Mouse (Mus musculus): ENCODE data around the gene Lhfpl5. TPM values are rescaled to one million over a fixed set of nuclear protein-coding genes. Genes with fewer than 3 reads are reported as not detected.

Gene Lhfpl5
- polyA plus RNA-seq, 1 experiment: 0.24 TPM

- Histone ChIP-seq H3K27me3 (ENCODE audit: control insufficient read depth, insufficient read depth, low read length) (no peaks in the 10 kb centered on the region), H3K36me3 (ENCODE audit: control insufficient read depth, insufficient read depth, low read length) (peaks cover 74% of the 10 kb centered on the region), H3K4me1 (replicated peaks; ENCODE audit: control insufficient read depth, insufficient read depth, low read length) (no peaks in the 10 kb centered on the region), H3K4me3 (ENCODE audit: control insufficient read depth, insufficient read depth, low read length) (no peak overlapping the region), H3K27ac (ENCODE audit: control insufficient read depth, insufficient read depth, low read length) (no peak overlapping the region)
- DNase-seq: no peak
- TF ChIP-seq POLR2A (IDR thresholded peaks at IDR 0.05; ENCODE audit: control insufficient read depth, extremely low read depth, insufficient read depth, low read length, poor library complexity): no peak
- TF ChIP-seq CTCF (IDR thresholded peaks at IDR 0.05; ENCODE audit: borderline replicate concordance, control insufficient read depth, extremely low read depth, insufficient read depth, low read length, poor library complexity): no peak
- WGBS: 87% methylated on average over 9 of the region's 9 CpGs
Measured at GRCm38 (mm10) chr17:28601557-28602250, 26.3 kb downstream of the Lhfpl5 start.

GRCm38 (mm10) chr17:28609543-28609942, 34.1 kb downstream of the Lhfpl5 start:
- 61% methylated on average over 3 of the region's 3 CpGs for WGBS
- H3K27ac ChIP-seq (ENCODE audit: control insufficient read depth, insufficient read depth, low read length): no peak overlapping the region
- H3K27me3 ChIP-seq (ENCODE audit: control insufficient read depth, insufficient read depth, low read length): no peaks in the 10 kb centered on the region
- H3K4me1 ChIP-seq (replicated peaks; ENCODE audit: control insufficient read depth, insufficient read depth, low read length): peaks cover 11% of the 10 kb centered on the region
- peaks cover 26% of the 10 kb centered on the region for H3K36me3 ChIP-seq (ENCODE audit: control insufficient read depth, insufficient read depth, low read length)
- no peak overlapping the region for H3K4me3 ChIP-seq (ENCODE audit: control insufficient read depth, insufficient read depth, low read length)
- no peak for DNase-seq
- no peak for TF ChIP-seq POLR2A (IDR thresholded peaks at IDR 0.05; ENCODE audit: control insufficient read depth, extremely low read depth, insufficient read depth, low read length, poor library complexity)
- TF ChIP-seq CTCF (IDR thresholded peaks at IDR 0.05; ENCODE audit: borderline replicate concordance, control insufficient read depth, extremely low read depth, insufficient read depth, low read length, poor library complexity): no peak

- Histone ChIP-seq H3K4me1 (replicated peaks; ENCODE audit: control insufficient read depth, insufficient read depth, low read length) (peaks cover 16% of the 10 kb centered on the region), H3K4me3 (ENCODE audit: control insufficient read depth, insufficient read depth, low read length) (no peak overlapping the region), H3K27me3 (ENCODE audit: control insufficient read depth, insufficient read depth, low read length) (no peaks in the 10 kb centered on the region), H3K27ac (ENCODE audit: control insufficient read depth, insufficient read depth, low read length) (peak overlapping the region; percentile 60; the same call in 1 of the 2 replicates), H3K36me3 (ENCODE audit: control insufficient read depth, insufficient read depth, low read length) (peaks cover 7% of the 10 kb centered on the region; the same call in 1 of the 2 replicates)
- 8% methylated on average over 2 of the region's 2 CpGs for WGBS
- peak; percentile 31 for DNase-seq
- TF ChIP-seq CTCF (IDR thresholded peaks at IDR 0.05; ENCODE audit: borderline replicate concordance, control insufficient read depth, extremely low read depth, insufficient read depth, low read length, poor library complexity): no peak
- no peak for TF ChIP-seq POLR2A (IDR thresholded peaks at IDR 0.05; ENCODE audit: control insufficient read depth, extremely low read depth, insufficient read depth, low read length, poor library complexity)
Measured at GRCm38 (mm10) chr17:28612603-28613002, 37.2 kb downstream of the Lhfpl5 start.

- Histone ChIP-seq H3K27me3 (ENCODE audit: control insufficient read depth, insufficient read depth, low read length) (no peaks in the 10 kb centered on the region), H3K4me3 (ENCODE audit: control insufficient read depth, insufficient read depth, low read length) (no peak overlapping the region), H3K36me3 (ENCODE audit: control insufficient read depth, insufficient read depth, low read length) (0 out of 2 replicates have a peak, but pooled peaks cover 7% of the 10 kb centered on the region), H3K4me1 (replicated peaks; ENCODE audit: control insufficient read depth, insufficient read depth, low read length) (peaks cover 19% of the 10 kb centered on the region), H3K27ac (ENCODE audit: control insufficient read depth, insufficient read depth, low read length) (peak overlapping the region; percentile 60; the same call in 1 of the 2 replicates)
- DNase-seq: no peak
- TF ChIP-seq CTCF (IDR thresholded peaks at IDR 0.05; ENCODE audit: borderline replicate concordance, control insufficient read depth, extremely low read depth, insufficient read depth, low read length, poor library complexity) (no peak), POLR2A (IDR thresholded peaks at IDR 0.05; ENCODE audit: control insufficient read depth, extremely low read depth, insufficient read depth, low read length, poor library complexity) (no peak)
- WGBS: 62% methylated on average over 6 of the region's 6 CpGs
Measured at GRCm38 (mm10) chr17:28613096-28613495, 37.7 kb downstream of the Lhfpl5 start.

DNA sequence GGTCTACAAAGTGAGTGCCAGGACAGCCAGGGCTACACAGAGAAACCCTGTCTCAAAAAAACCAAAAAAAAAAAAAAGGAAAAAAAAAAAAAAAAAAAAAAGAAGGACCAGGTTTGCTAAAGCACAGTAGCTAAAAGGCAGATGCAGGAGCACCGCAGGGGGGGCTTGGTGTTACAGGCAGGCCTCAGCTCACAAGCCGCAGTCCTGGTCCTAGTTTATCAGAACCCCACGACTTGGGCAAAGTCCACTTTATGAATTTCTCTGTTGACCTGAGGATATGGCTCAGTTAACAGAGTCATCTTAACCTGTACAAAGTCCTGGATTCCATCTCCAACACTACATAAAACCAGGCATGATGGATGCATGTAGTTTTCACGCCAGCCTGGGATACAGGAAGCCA, 39.9 kb downstream of the Lhfpl5 start:
- H3K36me3 ChIP-seq (ENCODE audit: control insufficient read depth, insufficient read depth, low read length): 0 out of 2 replicates have a peak, but pooled peaks cover 7% of the 10 kb centered on the region
- DNase-seq: no peak
- no peak overlapping the region for H3K4me3 ChIP-seq (ENCODE audit: control insufficient read depth, insufficient read depth, low read length)
- WGBS: 98% methylated on average over 4 of the region's 4 CpGs
- TF ChIP-seq POLR2A (IDR thresholded peaks at IDR 0.05; ENCODE audit: control insufficient read depth, extremely low read depth, insufficient read depth, low read length, poor library complexity) (no peak), CTCF (IDR thresholded peaks at IDR 0.05; ENCODE audit: borderline replicate concordance, control insufficient read depth, extremely low read depth, insufficient read depth, low read length, poor library complexity) (no peak)
- H3K4me1 ChIP-seq (replicated peaks; ENCODE audit: control insufficient read depth, insufficient read depth, low read length): peaks cover 20% of the 10 kb centered on the region
- H3K27ac ChIP-seq (ENCODE audit: control insufficient read depth, insufficient read depth, low read length): no peak overlapping the region
- H3K27me3 ChIP-seq (ENCODE audit: control insufficient read depth, insufficient read depth, low read length): no peaks in the 10 kb centered on the region

DNA sequence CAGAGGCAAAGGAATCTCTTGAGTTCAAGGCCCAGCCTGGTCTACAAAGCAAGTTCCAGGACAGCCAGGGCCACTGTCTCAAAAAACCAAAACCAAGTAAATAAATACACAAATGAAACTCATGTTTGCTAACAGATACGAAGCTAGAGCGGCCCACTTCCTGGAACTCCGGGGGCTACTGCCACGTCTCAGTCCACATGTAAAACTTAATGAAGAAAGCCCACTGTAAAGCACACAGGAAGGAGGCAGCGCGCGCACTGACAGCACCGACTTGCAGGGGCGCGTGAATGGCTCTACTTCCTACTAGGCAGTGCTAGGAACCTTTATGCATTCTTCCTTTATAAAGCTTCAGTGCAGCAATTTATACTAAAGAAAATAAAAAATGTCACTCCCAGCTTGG, 42.2 kb downstream of the Lhfpl5 start:
- TF ChIP-seq CTCF (IDR thresholded peaks at IDR 0.05; ENCODE audit: borderline replicate concordance, control insufficient read depth, extremely low read depth, insufficient read depth, low read length, poor library complexity): no peak
- TF ChIP-seq POLR2A (IDR thresholded peaks at IDR 0.05; ENCODE audit: control insufficient read depth, extremely low read depth, insufficient read depth, low read length, poor library complexity): no peak
- Histone ChIP-seq H3K27me3 (ENCODE audit: control insufficient read depth, insufficient read depth, low read length) (no peaks in the 10 kb centered on the region), H3K36me3 (ENCODE audit: control insufficient read depth, insufficient read depth, low read length) (0 out of 2 replicates have a peak, but pooled peaks cover 7% of the 10 kb centered on the region), H3K27ac (ENCODE audit: control insufficient read depth, insufficient read depth, low read length) (0 out of 2 replicates have a peak overlapping the region, but pooled peaks have one; percentile 7), H3K4me1 (replicated peaks; ENCODE audit: control insufficient read depth, insufficient read depth, low read length) (peaks cover 32% of the 10 kb centered on the region), H3K4me3 (ENCODE audit: control insufficient read depth, insufficient read depth, low read length) (no peak overlapping the region)
- no peak for DNase-seq
- 29% methylated on average over 10 of the region's 10 CpGs for WGBS

Data from thymus, adult 2 months (tissue).